Mouse (Mus musculus) hindbrain, embryonic 16.5 days (tissue): Measurements from ENCODE around the gene Cstf3. TPM values are rescaled to one million over a fixed set of nuclear protein-coding genes. Genes with fewer than 3 reads are reported as not detected.
"Not testable (repeated sequence)": the region's sequence is repeated elsewhere in the genome, so short reads cannot be mapped to it uniquely, and the experiment has no call there.

Experiments
- ATAC-seq: fragments of 200-750 bp; cut with Nextera tagmentation; 2 replicates; pipeline ENCODE4 v1.8.0; 2017; ENCODE audit warnings: moderate TSS enrichment, moderate library complexity
- H3K27ac ChIP-seq: fragments of 300-500 bp; sonication (generic); 2 replicates; pipeline ENCODE4 v1.5.1; 2014; ENCODE audit warnings: low read depth, mild to moderate bottlenecking, control low read depth, low read length, moderate library complexity
- H3K27me3 ChIP-seq: fragments of 300-500 bp; sonication (generic); replicated peaks from 2 replicates; pipeline ENCODE4 v1.6.1; 2014; ENCODE audit warnings: low read length; ENCODE audit not compliant: control insufficient read depth, insufficient read depth
- H3K36me3 ChIP-seq: fragments of 300-500 bp; sonication (generic); 2 replicates; pipeline ENCODE4 v1.6.1; 2014; ENCODE audit warnings: mild to moderate bottlenecking, low read length, moderate library complexity, mixed read lengths; ENCODE audit not compliant: control insufficient read depth, insufficient read depth
- H3K4me1 ChIP-seq: fragments of 300-500 bp; sonication (generic); 2 replicates; pipeline ENCODE4 v1.6.1; 2014; ENCODE audit warnings: low read depth, low read length; ENCODE audit not compliant: control insufficient read depth, insufficient read depth
- H3K4me2 ChIP-seq: fragments of 300-500 bp; sonication (generic); 2 replicates; pipeline ENCODE4 v1.6.1; 2014; ENCODE audit warnings: mild to moderate bottlenecking, low read length, control low read depth, moderate library complexity
- H3K4me3 ChIP-seq: fragments of 300-500 bp; sonication (generic); 2 replicates; pipeline ENCODE4 v1.5.1; 2014; ENCODE audit warnings: mild to moderate bottlenecking, low read length, control low read depth, moderate library complexity
- H3K9ac ChIP-seq: fragments of 300-500 bp; sonication (generic); 2 replicates; pipeline ENCODE4 v1.6.1; 2014; ENCODE audit warnings: low read depth, mild to moderate bottlenecking, control low read depth, low read length, moderate library complexity
- H3K9me3 ChIP-seq: fragments of 300-500 bp; sonication (generic); 2 replicates; pipeline ENCODE4 v1.6.1; 2014; ENCODE audit warnings: mild to moderate bottlenecking, low read length, moderate library complexity; ENCODE audit not compliant: control insufficient read depth
- WGBS: fragments of 180-500 bp; shearing (Covaris S2); extraction: QIAGEN DNeasy Blood & Tissue Kit; methylation state at CpG from one replicate; pipeline ENCODE4 v1.1.7; 2014; 5-methylcytosine and 5-hydroxymethylcytosine counted together
- polyA plus RNA-seq: library from polyadenylated mRNA; unstranded; fragments of >200 nt; fragmentation: Nextera tagmentation; extraction: Ambion mirVana; gene quantifications from 2 replicates; pipeline ENCODE4 v1.2.1, GENCODE M21; 2015

Gene Cstf3
- 73.8 and 76.7 TPM in 2 replicates for polyA plus RNA-seq

GRCm38 (mm10) chr2:104590068-104590828 lies at the start of gene Cstf3:
TSS of gene Cstf3 (plus strand) at chr2:104590523.
- no peaks in the 10 kb centered on the region for H3K27me3 ChIP-seq
- no peaks in the 10 kb centered on the region for H3K36me3 ChIP-seq
- H3K4me1 ChIP-seq: peaks cover 25% of the 10 kb centered on the region
- peak within 1 kb of the TSS; percentile 93 for H3K4me3 ChIP-seq
- peak within 1 kb of the TSS; percentile 82 for H3K4me2 ChIP-seq
- peak within 1 kb of the TSS; percentile 92 for H3K27ac ChIP-seq
- peak; percentile 100 for ATAC-seq
- H3K9me3 ChIP-seq: no peaks in the 10 kb centered on the region
- WGBS: under 1% methylated on average over 57 of the region's 59 CpGs
- peak within 1 kb of the TSS; percentile 95 for H3K9ac ChIP-seq

GRCm38 (mm10) chr2:104556711-104557110 lies 33.6 kb upstream of the Cstf3 start:
- not testable (repeated sequence) for H3K9ac ChIP-seq, H3K27me3 ChIP-seq, H3K27ac ChIP-seq, H3K36me3 ChIP-seq, ATAC-seq, H3K4me1 ChIP-seq, H3K4me2 ChIP-seq, H3K4me3 ChIP-seq, H3K9me3 ChIP-seq
- WGBS: 92% methylated on average over 22 of the region's 22 CpGs

GRCm38 (mm10) chr2:104557722-104558121 lies 32.6 kb upstream of the Cstf3 start:
- H3K4me2 ChIP-seq: no peak overlapping the region
- H3K36me3 ChIP-seq: no peaks in the 10 kb centered on the region
- no peaks in the 10 kb centered on the region for H3K27me3 ChIP-seq
- ATAC-seq: no peak
- H3K4me3 ChIP-seq: no peak overlapping the region
- H3K27ac ChIP-seq: no peak overlapping the region
- no peaks in the 10 kb centered on the region for H3K4me1 ChIP-seq
- H3K9ac ChIP-seq: no peak overlapping the region
- H3K9me3 ChIP-seq: no peaks in the 10 kb centered on the region
- 90% methylated on average over 9 of the region's 9 CpGs for WGBS

- Histone ChIP-seq H3K9me3 (no peaks in the 10 kb centered on the region), H3K9ac (no peak overlapping the region), H3K36me3 (no peaks in the 10 kb centered on the region), H3K27me3 (no peaks in the 10 kb centered on the region), H3K4me1 (no peaks in the 10 kb centered on the region), H3K27ac (no peak overlapping the region), H3K4me2 (no peak overlapping the region), H3K4me3 (no peak overlapping the region)
- WGBS: 92% methylated on average over 4 of the region's 4 CpGs
- ATAC-seq: no peak
These were observed 32.0 kb upstream of the Cstf3 start for GRCm38 (mm10) chr2:104558326-104558725.

GRCm38 (mm10) chr2:104558938-104559337 lies 31.4 kb upstream of the Cstf3 start:
- no peak for ATAC-seq
- H3K9me3 ChIP-seq: no peaks in the 10 kb centered on the region
- H3K27ac ChIP-seq: no peak overlapping the region
- H3K4me1 ChIP-seq: no peaks in the 10 kb centered on the region
- no peak overlapping the region for H3K4me3 ChIP-seq
- 68% methylated on average over 6 of the region's 6 CpGs for WGBS
- no peak overlapping the region for H3K9ac ChIP-seq
- no peak overlapping the region for H3K4me2 ChIP-seq
- H3K36me3 ChIP-seq: no peaks in the 10 kb centered on the region
- H3K27me3 ChIP-seq: no peaks in the 10 kb centered on the region

- 90% methylated on average over 4 of the region's 4 CpGs for WGBS
- Histone ChIP-seq H3K4me1 (no peaks in the 10 kb centered on the region), H3K9me3 (no peaks in the 10 kb centered on the region), H3K4me3 (no peak overlapping the region), H3K27me3 (no peaks in the 10 kb centered on the region), H3K9ac (no peak overlapping the region), H3K4me2 (no peak overlapping the region), H3K27ac (no peak overlapping the region), H3K36me3 (no peaks in the 10 kb centered on the region)
- no peak for ATAC-seq
These were observed 30.5 kb upstream of the Cstf3 start for GRCm38 (mm10) chr2:104559591-104560380.

GRCm38 (mm10) chr2:104561386-104561785 lies 28.9 kb upstream of the Cstf3 start:
- WGBS: 93% methylated on average over 6 of the region's 6 CpGs
- Histone ChIP-seq H3K27me3 (no peaks in the 10 kb centered on the region), H3K27ac (no peak overlapping the region), H3K9me3 (no peaks in the 10 kb centered on the region), H3K4me3 (no peak overlapping the region), H3K4me1 (no peaks in the 10 kb centered on the region), H3K4me2 (no peak overlapping the region), H3K9ac (no peak overlapping the region), H3K36me3 (no peaks in the 10 kb centered on the region)
- ATAC-seq: no peak

GRCm38 (mm10) chr2:104561986-104562532 lies 28.3 kb upstream of the Cstf3 start:
- no peak overlapping the region for H3K4me3 ChIP-seq
- no peak overlapping the region for H3K9ac ChIP-seq
- no peaks in the 10 kb centered on the region for H3K36me3 ChIP-seq
- no peak for ATAC-seq
- no peak overlapping the region for H3K27ac ChIP-seq
- no peaks in the 10 kb centered on the region for H3K9me3 ChIP-seq
- WGBS: 89% methylated on average over 4 of the region's 4 CpGs
- no peaks in the 10 kb centered on the region for H3K27me3 ChIP-seq
- H3K4me1 ChIP-seq: no peaks in the 10 kb centered on the region
- H3K4me2 ChIP-seq: no peak overlapping the region

- no peak for ATAC-seq
- Histone ChIP-seq H3K4me3 (no peak overlapping the region), H3K36me3 (no peaks in the 10 kb centered on the region), H3K27ac (no peak overlapping the region), H3K27me3 (no peaks in the 10 kb centered on the region), H3K9ac (no peak overlapping the region), H3K4me2 (no peak overlapping the region), H3K9me3 (no peaks in the 10 kb centered on the region), H3K4me1 (no peaks in the 10 kb centered on the region)
- WGBS: 67% methylated on average over 6 of the region's 6 CpGs
These were observed 18.3 kb upstream of the Cstf3 start for GRCm38 (mm10) chr2:104572066-104572465.
